Mouse (Mus musculus): ENCODE measurements at regions not wholly inside any gene's neighbourhood (a gene's known extent, or its start where the extent isn't known, plus 50 kb on each side); places are given as distances from the start of the nearest gene placed in this dataset.

- TF ChIP-seq CTCF (IDR thresholded peaks at IDR 0.05; ENCODE audit: borderline replicate concordance, insufficient read depth, low read length), result no peak
- no peak for TF ChIP-seq POLR2A (IDR thresholded peaks at IDR 0.05; ENCODE audit: low read depth, low read length)
Observed at GRCm38 (mm10) chr12:78129130-78129845, 64.8 kb upstream of the Gm6657 start.
